Mouse (Mus musculus) intestine, embryonic 15.5 days (tissue): ENCODE results near the gene Fam72a. TPM values are rescaled to one million over a fixed set of nuclear protein-coding genes. Genes with fewer than 3 reads are reported as not detected.

ENCODE experiments used
- ATAC-seq: fragments of 200-750 bp; cut with Nextera tagmentation; 2 replicates; pipeline ENCODE4 v1.8.0; 2017; ENCODE audit warnings: moderate TSS enrichment, moderate library complexity
- H3K27ac ChIP-seq: fragments of 300-500 bp; sonication (generic); 2 replicates; pipeline ENCODE4 v1.5.1; 2015; ENCODE audit warnings: mild to moderate bottlenecking, inconsistent platforms
- H3K27me3 ChIP-seq: fragments of 300-500 bp; sonication (generic); replicated peaks from 2 replicates; pipeline ENCODE4 v1.6.1; 2015; ENCODE audit warnings: inconsistent platforms
- H3K36me3 ChIP-seq: fragments of 300-500 bp; sonication (generic); 2 replicates; pipeline ENCODE4 v1.6.1; 2015; ENCODE audit warnings: inconsistent platforms
- H3K4me1 ChIP-seq: fragments of 300-500 bp; sonication (generic); replicated peaks from 2 replicates; pipeline ENCODE4 v1.6.1; 2015; ENCODE audit warnings: inconsistent platforms
- H3K4me2 ChIP-seq: fragments of 300-500 bp; sonication (generic); replicated peaks from 2 replicates; pipeline ENCODE4 v1.6.1; 2015; ENCODE audit warnings: mild to moderate bottlenecking, inconsistent platforms
- H3K4me3 ChIP-seq: fragments of 300-500 bp; sonication (generic); replicated peaks from 2 replicates; pipeline ENCODE4 v1.5.1; 2015; ENCODE audit warnings: inconsistent platforms
- H3K9ac ChIP-seq: fragments of 300-500 bp; sonication (generic); 2 replicates; pipeline ENCODE4 v1.6.1; 2015; ENCODE audit warnings: inconsistent platforms
- H3K9me3 ChIP-seq: fragments of 300-500 bp; sonication (generic); 2 replicates; pipeline ENCODE4 v1.6.1; 2016; ENCODE audit warnings: inconsistent platforms
- WGBS: fragments of 180-500 bp; shearing (Covaris S2); methylation state at CpG from one replicate; pipeline ENCODE4 v1.1.7; 2015; 5-methylcytosine and 5-hydroxymethylcytosine counted together
- polyA plus RNA-seq: library from polyadenylated mRNA; unstranded; fragments of >200 nt; fragmentation: Nextera tagmentation; extraction: Ambion mirVana; gene quantifications from 2 replicates; pipeline ENCODE4 v1.2.1, GENCODE M21; 2015

Fam72a gene
- polyA plus RNA-seq, 1 experiment from 2014 or later = 2.8 TPM

GRCm38 (mm10) chr1:131511131-131511530 lies 16.6 kb upstream of the Fam72a start:
- no peaks in the 10 kb centered on the region for H3K36me3 ChIP-seq
- H3K27me3 ChIP-seq = no peaks in the 10 kb centered on the region
- no peak overlapping the region for H3K4me2 ChIP-seq
- no peak overlapping the region for H3K9ac ChIP-seq
- no peak overlapping the region for H3K4me3 ChIP-seq
- H3K9me3 ChIP-seq = no peaks in the 10 kb centered on the region
- H3K4me1 ChIP-seq = no peaks in the 10 kb centered on the region
- ATAC-seq = no peak; the same call in 1 of the 2 replicates
- no peak overlapping the region for H3K27ac ChIP-seq

GRCm38 (mm10) chr1:131511661-131512500 lies 15.8 kb upstream of the Fam72a start:
- Histone ChIP-seq H3K9ac (no peak overlapping the region), H3K4me1 (no peaks in the 10 kb centered on the region), H3K36me3 (no peaks in the 10 kb centered on the region), H3K9me3 (no peaks in the 10 kb centered on the region), H3K4me3 (no peak overlapping the region), H3K4me2 (no peak overlapping the region), H3K27ac (no peak overlapping the region), H3K27me3 (no peaks in the 10 kb centered on the region)
- WGBS = 62% methylated on average over 3 of the region's 3 CpGs
- no peak for ATAC-seq

DNA sequence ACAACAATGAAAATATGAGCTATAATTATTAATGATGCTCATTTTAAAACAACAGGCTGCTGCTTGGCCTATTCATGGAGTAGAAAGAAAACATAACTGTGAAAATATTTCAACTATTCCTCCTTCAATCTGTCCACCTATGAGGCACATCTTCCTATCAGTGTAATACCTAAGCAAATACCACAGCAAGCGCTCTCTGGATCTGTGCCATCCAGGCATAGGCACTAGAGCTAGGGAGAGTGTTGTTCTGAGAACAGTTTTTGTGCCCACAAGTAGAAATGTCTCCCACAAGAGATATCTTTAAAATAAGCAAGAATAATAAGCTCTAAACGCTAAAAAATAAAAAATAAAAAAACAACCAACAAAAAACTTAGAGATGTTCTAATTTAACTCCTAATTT lies 14.6 kb upstream of the Fam72a start:
- ATAC-seq = no peak
- WGBS = 85% methylated on average over 2 of the region's 2 CpGs
- no peak overlapping the region for H3K27ac ChIP-seq
- H3K4me2 ChIP-seq = no peak overlapping the region
- no peaks in the 10 kb centered on the region for H3K9me3 ChIP-seq
- H3K4me3 ChIP-seq = no peak overlapping the region
- H3K36me3 ChIP-seq = no peaks in the 10 kb centered on the region
- no peak overlapping the region for H3K9ac ChIP-seq
- H3K4me1 ChIP-seq = no peaks in the 10 kb centered on the region
- H3K27me3 ChIP-seq = no peaks in the 10 kb centered on the region

GRCm38 (mm10) chr1:131514197-131514596 lies 13.5 kb upstream of the Fam72a start:
- H3K4me2 ChIP-seq = no peak overlapping the region
- WGBS = 79% methylated on average over 1 of the region's 1 CpGs
- no peak for ATAC-seq
- no peak overlapping the region for H3K9ac ChIP-seq
- H3K27me3 ChIP-seq = no peaks in the 10 kb centered on the region
- H3K4me1 ChIP-seq = no peaks in the 10 kb centered on the region
- H3K27ac ChIP-seq = no peak overlapping the region
- H3K36me3 ChIP-seq = no peaks in the 10 kb centered on the region
- no peak overlapping the region for H3K4me3 ChIP-seq
- H3K9me3 ChIP-seq = no peaks in the 10 kb centered on the region

DNA sequence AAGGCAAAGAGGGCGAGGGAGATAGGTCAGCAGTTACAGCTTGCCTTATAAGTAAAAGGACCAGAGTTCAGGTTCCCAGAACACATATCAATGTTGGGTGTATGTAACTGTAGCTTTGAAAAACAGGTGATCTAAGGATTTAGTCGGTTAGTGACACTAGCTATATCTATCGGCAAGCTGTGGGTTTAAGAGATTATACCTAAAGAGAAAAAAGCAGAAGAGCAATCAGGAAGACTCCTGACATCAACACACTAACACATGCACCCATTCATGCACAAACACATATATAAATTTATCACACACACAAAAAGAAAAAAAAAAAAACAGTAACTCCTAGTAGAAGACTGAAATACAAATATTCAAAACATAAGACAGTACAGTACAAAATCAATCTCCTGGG lies 11.1 kb upstream of the Fam72a start:
- no peak for ATAC-seq
- H3K4me2 ChIP-seq = no peak overlapping the region

DNA sequence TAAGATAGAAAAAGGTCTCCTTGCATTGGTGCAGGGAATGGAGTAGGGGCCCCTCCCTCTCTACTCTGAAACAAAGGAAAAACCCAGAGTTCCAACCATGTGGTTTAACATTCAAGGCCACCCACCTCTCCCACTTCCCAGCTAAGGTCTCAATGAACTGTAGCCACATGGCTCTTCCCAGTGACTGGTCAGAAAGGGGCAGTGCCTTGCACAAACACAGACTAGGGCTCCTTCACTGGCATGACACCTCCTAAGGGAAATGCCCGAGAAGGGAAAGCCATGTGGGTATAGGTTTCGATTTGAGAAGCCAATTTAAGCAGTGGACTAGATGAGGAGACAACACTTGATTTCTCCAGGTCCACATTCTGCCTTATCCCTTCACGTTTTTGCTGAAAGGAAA lies 3.9 kb upstream of the Fam72a start:
- Histone ChIP-seq H3K36me3 (no peaks in the 10 kb centered on the region), H3K4me2 (peak overlapping the region; percentile 89), H3K4me3 (peak overlapping the region; percentile 85; the same call in 1 of the 2 replicates), H3K9ac (no peak overlapping the region), H3K4me1 (peaks cover 34% of the 10 kb centered on the region), H3K27ac (no peak overlapping the region), H3K27me3 (no peaks in the 10 kb centered on the region), H3K9me3 (no peaks in the 10 kb centered on the region)
- WGBS = 54% methylated on average over 3 of the region's 3 CpGs
- ATAC-seq = no peak

More for the DNA sequence above, 11.1 kb upstream of the Fam72a start:
- peaks cover 6% of the 10 kb centered on the region for H3K4me1 ChIP-seq
- no peak overlapping the region for H3K4me3 ChIP-seq
- WGBS = 87% methylated on average over 3 of the region's 3 CpGs
- no peaks in the 10 kb centered on the region for H3K9me3 ChIP-seq
- no peaks in the 10 kb centered on the region for H3K27me3 ChIP-seq
- no peaks in the 10 kb centered on the region for H3K36me3 ChIP-seq
- H3K9ac ChIP-seq = no peak overlapping the region
- no peak overlapping the region for H3K27ac ChIP-seq

- Histone ChIP-seq H3K4me3 (peak overlapping the region; percentile 85), H3K9me3 (no peaks in the 10 kb centered on the region), H3K4me1 (peaks cover 34% of the 10 kb centered on the region), H3K36me3 (no peaks in the 10 kb centered on the region), H3K9ac (peak overlapping the region; percentile 75), H3K27ac (0 out of 2 replicates have a peak overlapping the region, but pooled peaks have one; percentile 97), H3K27me3 (no peaks in the 10 kb centered on the region), H3K4me2 (peak overlapping the region; percentile 89)
- ATAC-seq = no peak
- whole genome bisulfite sequencing = 2% methylated on average over 22 of the region's 26 CpGs
Observed at GRCm38 (mm10) chr1:131525101-131525585, 2.6 kb upstream of the Fam72a start.

DNA sequence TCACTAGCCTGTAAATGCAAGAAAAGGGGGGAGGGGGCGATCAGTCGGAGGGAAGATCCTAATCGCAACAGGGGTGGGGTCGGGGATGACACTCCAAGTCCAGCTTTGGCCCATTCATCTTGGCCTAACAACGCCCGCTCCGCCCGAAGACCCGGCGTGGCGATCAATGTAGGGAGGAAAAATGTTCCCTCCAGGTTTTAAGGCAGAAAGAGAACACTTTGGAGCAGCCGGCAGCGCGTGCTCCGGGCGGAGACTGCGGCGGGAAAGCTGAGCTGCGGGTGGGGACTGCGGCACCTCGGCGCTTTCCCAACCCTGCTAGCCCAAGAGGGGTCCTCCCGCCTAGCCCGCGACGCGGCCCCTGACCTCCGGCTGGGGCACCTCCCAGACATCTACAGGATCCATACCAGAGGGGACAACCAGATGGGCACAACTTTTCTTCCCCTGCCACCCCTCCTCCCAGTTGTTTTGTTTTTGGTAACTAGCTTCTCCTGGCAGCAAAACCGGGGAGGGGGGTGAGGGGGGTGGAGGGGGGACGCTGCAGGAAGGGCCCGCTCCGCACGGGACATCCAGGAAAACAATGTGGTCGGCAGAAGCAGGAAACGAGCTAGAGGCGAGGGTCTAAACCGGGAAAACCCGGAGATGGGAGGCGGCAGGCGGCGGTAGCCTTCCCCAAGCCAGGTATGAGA lies 2.0 kb upstream of the Fam72a start:
- peak overlapping the region; percentile 75 for H3K9ac ChIP-seq
- no peaks in the 10 kb centered on the region for H3K27me3 ChIP-seq
- H3K9me3 ChIP-seq = no peaks in the 10 kb centered on the region
- peak overlapping the region; percentile 85 for H3K4me3 ChIP-seq
- peak overlapping the region; percentile 97 for H3K27ac ChIP-seq
- H3K4me2 ChIP-seq = peak overlapping the region; percentile 89
- no peaks in the 10 kb centered on the region for H3K36me3 ChIP-seq
- H3K4me1 ChIP-seq = peaks cover 32% of the 10 kb centered on the region
- no peak for ATAC-seq
- WGBS = under 1% methylated on average over 41 of the region's 41 CpGs

- Histone ChIP-seq H3K9me3 (no peaks in the 10 kb centered on the region), H3K27me3 (no peaks in the 10 kb centered on the region), H3K4me1 (peaks cover 32% of the 10 kb centered on the region), H3K36me3 (no peaks in the 10 kb centered on the region), H3K4me2 (peak overlapping the region; percentile 89), H3K27ac (peak overlapping the region; percentile 97), H3K9ac (peak overlapping the region; percentile 75), H3K4me3 (peak overlapping the region; percentile 85)
- under 1% methylated on average over 78 of the region's 81 CpGs for WGBS
- peak; percentile 55 for ATAC-seq
Observed at GRCm38 (mm10) chr1:131526371-131527270, 1.1 kb upstream of the Fam72a start.

- H3K36me3 ChIP-seq = no peaks in the 10 kb centered on the region
- H3K9ac ChIP-seq = peak overlapping the region; percentile 69
- H3K4me2 ChIP-seq = peak overlapping the region; percentile 89
- H3K4me1 ChIP-seq = peaks cover 28% of the 10 kb centered on the region
- ATAC-seq = peak; percentile 21
- peak overlapping the region; percentile 72 for H3K4me3 ChIP-seq
- H3K9me3 ChIP-seq = no peaks in the 10 kb centered on the region
- H3K27me3 ChIP-seq = no peaks in the 10 kb centered on the region
- peak overlapping the region; percentile 91 for H3K27ac ChIP-seq
- under 1% methylated on average over 34 of the region's 34 CpGs for WGBS
Observed at GRCm38 (mm10) chr1:131528081-131528507, 391 bp downstream of the Fam72a start.

GRCm38 (mm10) chr1:131528561-131529166 lies 961 bp downstream of the Fam72a start:
- H3K4me1 ChIP-seq = peaks cover 23% of the 10 kb centered on the region
- H3K9ac ChIP-seq = peak overlapping the region; percentile 69
- H3K9me3 ChIP-seq = no peaks in the 10 kb centered on the region
- 2% methylated on average over 9 of the region's 9 CpGs for WGBS
- H3K27ac ChIP-seq = peak overlapping the region; percentile 91
- no peaks in the 10 kb centered on the region for H3K27me3 ChIP-seq
- no peaks in the 10 kb centered on the region for H3K36me3 ChIP-seq
- H3K4me2 ChIP-seq = peak overlapping the region; percentile 89
- ATAC-seq = no peak
- H3K4me3 ChIP-seq = peak overlapping the region; percentile 72
